Mouse (Mus musculus) midbrain, embryonic 16.5 days (tissue): ENCODE data around the gene Rhof. TPM values are rescaled to one million over a fixed set of nuclear protein-coding genes. Genes with fewer than 3 reads are reported as not detected.

ENCODE experiments used
- ATAC-seq: fragments of 200-750 bp; cut with Nextera tagmentation; 2 replicates; pipeline ENCODE4 v1.8.0; 2017; ENCODE audit warnings: moderate TSS enrichment
- H3K27ac ChIP-seq: fragments of 300-500 bp; sonication (generic); 2 replicates; pipeline ENCODE4 v1.5.1; 2014; ENCODE audit warnings: mild to moderate bottlenecking, low read length, mixed read lengths
- H3K27me3 ChIP-seq: fragments of 300-500 bp; sonication (generic); 2 replicates; pipeline ENCODE4 v1.6.1; 2014; ENCODE audit warnings: low read depth, low read length, mixed read lengths; ENCODE audit not compliant: control insufficient read depth, insufficient read depth
- H3K36me3 ChIP-seq: fragments of 300-500 bp; sonication (generic); 2 replicates; pipeline ENCODE4 v1.6.1; 2014; ENCODE audit warnings: mild to moderate bottlenecking, low read length, moderate library complexity, mixed read lengths; ENCODE audit not compliant: control insufficient read depth, insufficient read depth
- H3K4me1 ChIP-seq: fragments of 300-500 bp; sonication (generic); 2 replicates; pipeline ENCODE4 v1.6.1; 2014; ENCODE audit warnings: mild to moderate bottlenecking, low read length, mixed read lengths; ENCODE audit not compliant: control insufficient read depth, insufficient read depth
- H3K4me2 ChIP-seq: fragments of 300-500 bp; sonication (generic); 2 replicates; pipeline ENCODE4 v1.6.1; 2014; ENCODE audit warnings: mild to moderate bottlenecking, low read length, mixed read lengths
- H3K4me3 ChIP-seq: fragments of 300-500 bp; sonication (generic); 2 replicates; pipeline ENCODE4 v1.5.1; 2014; ENCODE audit warnings: low read depth, mild to moderate bottlenecking, low read length, moderate library complexity, mixed read lengths
- H3K9ac ChIP-seq: fragments of 300-500 bp; sonication (generic); 2 replicates; pipeline ENCODE4 v1.6.1; 2014; ENCODE audit warnings: low read depth, low read length, mixed read lengths
- H3K9me3 ChIP-seq: fragments of 300-500 bp; sonication (generic); replicated peaks from 2 replicates; pipeline ENCODE4 v1.6.1; 2014; ENCODE audit warnings: mild to moderate bottlenecking, low read length, mixed read lengths; ENCODE audit not compliant: control insufficient read depth, poor library complexity, severe bottlenecking
- WGBS: fragments of 180-500 bp; shearing (Covaris S2); extraction: QIAGEN DNeasy Blood & Tissue Kit; methylation state at CpG from one replicate; pipeline ENCODE4 v1.1.7; 2014; 5-methylcytosine and 5-hydroxymethylcytosine counted together
- polyA plus RNA-seq: library from polyadenylated mRNA; unstranded; fragments of >200 nt; fragmentation: Nextera tagmentation; extraction: Ambion mirVana; gene quantifications from 2 replicates; pipeline ENCODE4 v1.2.1, GENCODE M21; 2015

Gene Rhof
- polyA plus RNA-seq, 1 experiment from 2014 or later: 21.4 TPM

DNA sequence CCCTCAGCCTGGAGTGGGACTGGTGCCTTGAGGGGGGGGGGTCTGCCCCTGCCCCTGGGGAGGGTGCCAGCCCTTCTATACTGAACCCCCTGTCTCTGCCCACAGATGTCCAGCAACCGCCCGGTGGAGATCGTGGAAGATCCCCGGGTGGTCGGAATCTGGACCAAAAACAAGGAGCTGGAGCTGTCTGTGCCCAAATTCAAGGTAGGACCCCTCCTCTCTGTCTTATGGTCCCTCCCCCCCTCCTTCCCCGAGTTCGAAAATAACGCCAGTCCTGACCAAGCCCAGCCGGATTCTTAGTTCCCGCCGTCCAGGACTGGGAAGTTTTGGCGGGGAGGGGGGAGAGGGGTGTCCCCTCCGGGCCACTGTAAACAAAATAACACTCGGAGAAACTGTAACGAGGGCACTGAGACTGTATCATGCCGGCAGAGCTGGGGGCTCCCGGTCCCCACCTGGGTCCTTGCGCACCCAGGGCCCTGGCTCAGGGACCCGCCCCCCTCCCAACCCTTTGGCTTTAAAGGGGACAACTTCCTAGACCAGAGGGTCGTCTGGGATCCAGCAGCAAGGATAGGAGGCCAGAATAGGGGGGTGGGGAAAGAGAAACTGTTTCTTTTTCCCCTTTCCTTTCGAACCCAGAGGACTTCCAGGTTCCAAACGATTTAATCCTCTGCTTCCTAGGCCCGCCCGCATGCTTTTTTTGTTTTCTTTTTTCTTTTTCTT, 10.9 kb upstream of the Rhof start:
- ATAC-seq: no peak

DNA sequence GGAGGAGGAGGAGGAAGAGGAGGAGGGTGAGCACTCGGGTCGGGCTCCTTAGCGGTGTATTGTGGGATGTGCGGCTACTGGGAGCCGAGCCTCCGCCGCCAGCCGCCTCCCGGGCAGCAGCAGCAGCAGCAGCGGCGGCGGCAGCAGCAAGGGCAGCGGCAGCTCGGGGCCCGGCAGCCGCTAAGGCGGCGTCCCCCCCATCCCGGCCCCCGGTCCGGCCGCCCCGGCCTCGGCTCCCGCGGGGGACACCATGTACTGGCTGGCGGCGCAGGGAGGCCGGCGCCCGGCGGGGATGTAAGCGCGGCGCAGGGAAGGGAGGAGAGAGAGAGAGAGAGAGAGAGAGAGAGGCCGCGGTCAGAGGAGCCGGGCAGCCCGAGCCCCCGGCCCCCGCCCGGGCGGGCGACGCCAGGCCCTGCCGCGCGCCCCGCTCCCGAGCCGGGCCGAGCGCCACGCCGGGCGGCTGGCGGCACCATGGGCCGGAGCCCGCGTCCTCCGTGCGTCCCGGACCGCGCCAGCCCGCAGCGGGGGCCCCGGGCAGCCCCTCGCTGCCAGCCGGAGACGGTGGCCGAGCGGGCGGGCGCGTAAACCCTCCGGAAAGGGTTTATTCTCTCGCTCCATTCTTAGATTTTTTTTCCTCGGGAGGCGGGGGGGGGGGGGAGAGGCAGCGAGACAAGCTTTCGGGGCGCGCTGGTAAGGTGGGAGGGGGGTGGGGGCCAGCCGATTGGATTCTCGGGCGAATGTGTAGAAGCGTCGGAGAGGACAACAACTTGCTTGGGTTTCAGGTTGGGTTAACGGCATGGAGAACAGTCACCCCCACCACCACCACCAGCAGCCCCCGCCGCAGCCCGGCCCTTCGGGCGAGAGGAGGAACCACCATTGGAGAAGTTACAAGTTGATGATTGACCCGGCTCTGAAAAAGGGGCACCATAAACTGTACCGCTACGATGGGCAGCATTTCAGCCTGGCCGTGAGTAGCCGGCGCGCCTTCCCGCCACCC, 10.0 kb upstream of the Rhof start, which contains the start of gene Setd1b:
Gene Setd1b, plus strand, starts transcription at position 33 of the 997 bp plus-strand sequence.
- Histone ChIP-seq H3K36me3 (peaks cover 7% of the 10 kb centered on the region; the same call in 1 of the 2 replicates), H3K9me3 (no peaks in the 10 kb centered on the region), H3K4me1 (peaks cover 31% of the 10 kb centered on the region), H3K4me3 (peak within 1 kb of the TSS; percentile 94), H3K27me3 (no peaks in the 10 kb centered on the region), H3K9ac (peak within 1 kb of the TSS; percentile 100), H3K27ac (peak within 1 kb of the TSS; percentile 100), H3K4me2 (peak within 1 kb of the TSS; percentile 95)
- ATAC-seq: 0 out of 2 replicates have a peak, but pooled peaks have one; percentile 2
- under 1% methylated on average over 51 of the region's 103 CpGs for WGBS

More for the DNA sequence above, 10.9 kb upstream of the Rhof start:
- Histone ChIP-seq H3K9ac (peak overlapping the region; percentile 100), H3K9me3 (no peaks in the 10 kb centered on the region), H3K4me3 (peak overlapping the region; percentile 94), H3K4me1 (peaks cover 30% of the 10 kb centered on the region), H3K36me3 (peaks cover 11% of the 10 kb centered on the region), H3K4me2 (peak overlapping the region; percentile 95), H3K27me3 (no peaks in the 10 kb centered on the region), H3K27ac (peak overlapping the region; percentile 100)
- WGBS: under 1% methylated on average over 23 of the region's 24 CpGs

DNA sequence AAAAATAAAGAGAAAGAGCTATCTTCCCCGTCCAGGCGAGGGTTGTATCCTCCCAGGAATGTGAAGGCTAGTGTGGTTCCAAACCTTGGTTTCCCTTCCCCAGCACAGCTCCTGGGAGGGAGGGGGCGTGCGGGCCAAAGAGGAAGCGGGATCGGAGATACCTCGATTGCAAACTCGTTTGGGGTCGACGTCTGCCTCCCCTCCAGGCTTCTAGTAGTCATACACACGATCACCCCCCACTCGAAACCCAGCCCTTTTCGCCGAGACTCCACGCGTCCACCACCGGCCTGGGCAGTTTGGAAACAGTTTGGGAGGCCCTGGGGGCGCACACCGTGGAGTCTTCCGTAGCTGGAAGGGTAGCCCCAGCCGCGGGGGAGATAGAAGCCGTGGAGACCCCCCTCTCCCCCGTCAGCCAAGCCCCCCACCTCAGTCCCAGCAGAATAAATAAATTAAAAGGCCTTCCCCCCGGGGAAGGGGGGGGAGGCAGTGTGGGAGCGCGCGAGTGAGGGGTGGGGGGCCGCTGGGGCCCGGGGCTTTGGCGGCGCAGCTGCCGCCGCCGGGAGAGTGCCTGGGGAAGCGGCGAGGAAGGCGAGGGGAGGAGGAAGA, 9.2 kb upstream of the Rhof start:
- Histone ChIP-seq H3K9me3 (no peaks in the 10 kb centered on the region), H3K36me3 (no peaks in the 10 kb centered on the region), H3K4me3 (peak overlapping the region; percentile 94), H3K4me1 (peaks cover 39% of the 10 kb centered on the region), H3K27ac (peak overlapping the region; percentile 100), H3K27me3 (no peaks in the 10 kb centered on the region), H3K9ac (peak overlapping the region; percentile 100), H3K4me2 (peak overlapping the region; percentile 95)
- ATAC-seq: no peak
- WGBS: under 1% methylated on average over 37 of the region's 38 CpGs

DNA sequence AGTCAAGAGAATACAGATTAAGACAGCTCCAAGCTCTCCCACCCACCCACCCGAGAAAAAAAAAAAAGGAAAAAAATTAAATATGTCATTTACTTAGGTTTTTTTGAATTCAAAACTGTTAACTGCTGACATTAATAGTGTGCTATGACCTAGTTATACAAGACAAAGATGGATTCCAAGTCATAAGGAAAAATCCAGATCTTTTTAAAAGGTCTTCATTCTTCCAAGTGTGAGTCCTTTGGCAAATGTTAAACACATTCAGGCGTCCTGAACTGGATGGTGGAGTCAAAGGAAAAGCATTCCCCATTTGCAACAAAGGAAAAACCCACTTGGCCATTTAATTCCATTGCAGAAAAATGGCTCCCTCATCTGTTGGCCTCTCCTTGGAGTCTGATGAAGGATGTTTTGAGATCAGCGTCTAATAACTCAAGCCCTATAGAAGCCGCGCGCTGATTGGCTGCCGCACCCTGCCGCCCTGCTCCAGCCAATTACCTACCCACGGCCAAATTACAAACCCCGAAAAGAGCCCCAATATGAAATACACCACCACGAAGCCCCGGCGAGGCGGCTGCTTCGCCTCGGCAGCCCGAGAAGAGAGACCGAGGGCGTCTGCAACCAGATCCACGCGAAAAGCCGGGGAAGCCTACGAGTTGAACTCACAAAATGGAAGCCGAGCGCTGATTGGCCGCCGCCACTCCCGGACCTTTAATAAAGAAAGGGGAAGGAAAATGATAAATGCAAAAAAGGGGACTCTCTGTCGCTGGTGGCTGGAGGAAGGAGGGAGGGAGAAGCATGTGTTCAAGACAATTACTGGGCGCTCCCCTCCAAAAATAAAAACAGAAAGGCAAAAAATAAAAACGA, 8.4 kb upstream of the Rhof start:
- H3K4me3 ChIP-seq: peak overlapping the region; percentile 94
- H3K27me3 ChIP-seq: no peaks in the 10 kb centered on the region
- H3K27ac ChIP-seq: peak overlapping the region; percentile 100
- no peaks in the 10 kb centered on the region for H3K9me3 ChIP-seq
- H3K4me1 ChIP-seq: peaks cover 41% of the 10 kb centered on the region
- 0% methylated on average over 31 of the region's 31 CpGs for WGBS
- no peaks in the 10 kb centered on the region for H3K36me3 ChIP-seq
- peak; percentile 74 for ATAC-seq
- H3K9ac ChIP-seq: peak overlapping the region; percentile 100
- peak overlapping the region; percentile 95 for H3K4me2 ChIP-seq

DNA sequence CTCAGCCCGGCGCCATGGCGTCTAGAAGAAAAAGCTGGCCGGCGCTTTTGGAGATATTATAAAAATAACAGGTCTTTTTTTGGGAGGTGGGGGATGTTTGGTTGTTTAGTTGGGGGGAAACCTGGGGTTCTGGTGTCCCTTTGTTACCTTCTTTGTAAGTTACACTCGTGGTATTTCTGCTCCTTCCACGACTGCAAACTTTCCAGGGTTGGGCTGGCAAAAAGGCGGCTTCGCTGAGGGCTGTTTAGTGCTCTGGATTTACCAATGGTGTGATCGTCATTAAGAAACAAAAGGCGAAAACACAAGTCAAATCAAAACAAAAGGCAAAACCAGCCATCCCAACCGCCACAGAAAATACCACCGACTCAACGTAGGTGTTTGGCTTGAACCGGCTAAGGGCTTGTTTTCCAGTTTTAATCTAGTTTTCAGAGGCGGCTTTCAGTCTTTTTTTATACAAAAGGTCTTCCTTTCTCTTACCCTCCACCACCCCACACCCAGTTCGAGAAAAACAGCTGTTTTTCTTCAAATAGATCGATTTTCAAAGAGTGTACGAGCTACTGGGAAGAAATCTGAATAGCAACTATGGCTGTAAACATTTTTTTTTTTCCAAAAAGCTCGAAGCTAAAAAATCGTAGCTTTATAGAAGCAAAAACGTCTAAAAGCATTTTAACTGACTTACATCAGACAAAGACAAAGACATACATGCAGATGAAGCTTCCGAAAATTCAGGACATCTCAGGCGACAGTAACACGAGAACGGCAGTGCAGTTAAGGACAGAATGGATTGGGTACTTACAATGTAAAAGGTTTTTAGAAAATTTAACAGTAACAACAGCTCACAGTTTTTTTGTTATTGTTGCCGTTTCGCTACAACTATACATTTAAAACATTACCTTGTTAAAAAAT, 7.5 kb upstream of the Rhof start:
- Histone ChIP-seq H3K9me3 (no peaks in the 10 kb centered on the region), H3K4me1 (peaks cover 40% of the 10 kb centered on the region), H3K4me3 (peak overlapping the region; percentile 94), H3K4me2 (peak overlapping the region; percentile 87), H3K9ac (peak overlapping the region; percentile 100), H3K27ac (peak overlapping the region; percentile 100), H3K27me3 (no peaks in the 10 kb centered on the region), H3K36me3 (no peaks in the 10 kb centered on the region)
- WGBS: under 1% methylated on average over 28 of the region's 28 CpGs
- ATAC-seq: no peak

DNA sequence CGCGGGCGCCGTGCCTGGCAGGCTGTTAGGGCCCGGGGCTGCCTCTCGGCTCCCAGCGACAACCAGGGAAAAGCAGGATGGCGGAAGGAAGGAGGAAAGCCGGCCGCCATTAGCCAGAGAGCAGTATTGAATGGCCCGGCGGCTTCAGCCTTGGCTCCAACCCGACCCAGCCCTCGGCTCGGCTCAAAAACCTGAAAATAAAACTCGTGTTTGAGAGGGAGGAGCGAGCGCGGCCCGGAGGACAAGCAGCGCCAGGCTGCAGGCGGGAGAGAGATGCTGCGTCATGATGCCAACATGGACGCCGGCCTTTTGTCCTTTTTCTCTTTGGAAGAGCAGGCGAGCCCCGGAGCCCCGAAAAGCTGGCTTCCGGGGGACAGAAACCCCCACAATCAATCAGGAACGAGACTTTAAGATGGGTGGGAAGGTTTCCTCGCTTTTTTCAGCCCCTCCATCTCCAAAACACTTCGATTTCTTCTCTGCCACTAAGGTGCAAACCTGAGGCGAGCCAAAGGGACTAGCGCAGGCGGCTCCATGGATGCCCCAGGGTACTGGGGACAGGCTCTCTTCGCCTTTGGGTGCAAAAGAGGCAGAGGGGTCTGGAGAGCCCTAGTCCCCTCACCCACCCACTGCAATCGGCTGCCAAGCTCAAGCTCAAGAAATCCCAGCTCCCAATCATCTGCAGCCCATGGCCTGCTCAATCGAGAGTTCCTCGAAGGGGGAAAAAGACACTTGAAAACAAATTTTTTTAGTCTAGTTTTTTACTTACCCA, 6.6 kb upstream of the Rhof start:
- under 1% methylated on average over 39 of the region's 39 CpGs for WGBS
- Histone ChIP-seq H3K4me1 (peaks cover 40% of the 10 kb centered on the region), H3K9me3 (no peaks in the 10 kb centered on the region), H3K9ac (peak overlapping the region; percentile 100), H3K4me3 (peak overlapping the region; percentile 94), H3K4me2 (peak overlapping the region; percentile 87), H3K36me3 (no peaks in the 10 kb centered on the region), H3K27ac (peak overlapping the region; percentile 100), H3K27me3 (no peaks in the 10 kb centered on the region)
- ATAC-seq: no peak

DNA sequence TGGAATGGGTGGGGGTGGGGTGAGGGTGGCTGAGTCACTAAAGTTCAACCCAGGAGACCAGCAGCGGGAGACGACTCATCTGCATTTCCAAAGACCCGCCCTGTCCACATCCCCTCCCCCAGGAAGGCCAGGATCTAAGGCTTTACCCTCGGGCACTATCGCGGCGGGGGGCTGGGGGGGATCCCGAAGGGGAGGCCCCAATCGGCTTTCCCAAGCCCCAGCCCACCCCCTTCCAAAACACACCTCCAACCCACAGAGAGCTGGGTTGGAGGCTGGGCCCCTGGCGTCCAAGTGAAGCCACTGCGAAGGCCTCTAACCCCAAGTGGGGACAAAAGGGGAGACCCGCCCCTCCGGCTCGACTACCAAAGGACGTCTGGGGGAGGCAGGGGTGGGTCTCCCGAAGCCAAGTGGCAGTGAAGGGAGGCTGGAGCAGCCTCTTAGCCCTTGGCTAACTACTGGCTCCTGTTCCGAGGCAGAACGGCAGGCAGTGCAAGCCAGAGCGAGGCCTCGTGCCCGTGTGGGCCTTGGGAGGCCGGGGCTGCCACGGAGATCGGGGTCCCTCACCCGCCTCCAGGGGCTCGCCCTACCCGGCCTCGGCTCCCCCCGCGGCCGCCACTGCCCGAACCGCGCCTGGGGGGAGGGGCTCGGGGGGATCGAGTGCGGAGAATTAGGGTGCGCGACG, 5.9 kb upstream of the Rhof start:
- Histone ChIP-seq H3K4me2 (peak overlapping the region; percentile 87), H3K9ac (peak overlapping the region; percentile 100), H3K4me1 (peaks cover 43% of the 10 kb centered on the region), H3K27ac (peak overlapping the region; percentile 100), H3K27me3 (no peaks in the 10 kb centered on the region), H3K9me3 (no peaks in the 10 kb centered on the region), H3K36me3 (no peaks in the 10 kb centered on the region), H3K4me3 (peak overlapping the region; percentile 94)
- ATAC-seq: no peak
- WGBS: 0% methylated on average over 26 of the region's 40 CpGs
